Mouse (Mus musculus) ES-CJ7 (cell line): ENCODE data around the gene Tescl.

ENCODE experiments used
- DNase-seq: peaks from one replicate; pipeline ENCODE4 v3.0.0; 2011; ENCODE audit warnings: low read depth, low spot score

Gene Tescl

DNA sequence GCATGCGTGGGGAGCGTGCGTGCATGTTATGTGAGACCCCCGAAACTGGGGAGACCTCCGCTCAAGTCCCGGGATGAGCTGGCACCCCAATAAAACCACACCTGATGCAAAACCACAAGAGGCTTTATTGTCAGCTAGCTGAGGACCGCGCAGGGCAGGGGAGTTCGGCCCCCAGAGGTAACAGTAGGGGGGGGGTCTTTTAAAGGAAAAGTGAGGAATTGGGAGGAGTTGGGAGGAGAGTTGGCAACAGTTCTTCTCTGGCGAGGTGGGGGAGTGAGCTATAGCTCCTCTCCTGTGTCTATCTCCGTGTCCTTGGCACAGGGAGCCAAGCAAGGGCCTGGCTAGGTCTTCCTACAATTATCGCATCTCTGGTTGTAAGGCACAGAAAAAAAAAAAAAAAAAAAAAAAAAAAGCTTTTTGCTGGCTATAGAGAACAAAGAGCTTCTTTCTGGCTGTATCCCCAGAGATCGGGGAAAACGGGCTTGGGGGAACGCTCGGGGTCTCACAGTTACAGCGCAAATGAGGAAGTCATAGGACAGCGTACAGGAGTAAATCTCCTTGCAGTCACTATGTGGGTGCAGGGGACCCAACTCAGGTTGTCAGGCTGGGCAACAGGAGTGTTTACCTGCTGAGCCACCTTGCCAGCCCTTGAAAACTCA lies 33.8 kb downstream of the Tescl start:
- no peak for DNase-seq

DNA sequence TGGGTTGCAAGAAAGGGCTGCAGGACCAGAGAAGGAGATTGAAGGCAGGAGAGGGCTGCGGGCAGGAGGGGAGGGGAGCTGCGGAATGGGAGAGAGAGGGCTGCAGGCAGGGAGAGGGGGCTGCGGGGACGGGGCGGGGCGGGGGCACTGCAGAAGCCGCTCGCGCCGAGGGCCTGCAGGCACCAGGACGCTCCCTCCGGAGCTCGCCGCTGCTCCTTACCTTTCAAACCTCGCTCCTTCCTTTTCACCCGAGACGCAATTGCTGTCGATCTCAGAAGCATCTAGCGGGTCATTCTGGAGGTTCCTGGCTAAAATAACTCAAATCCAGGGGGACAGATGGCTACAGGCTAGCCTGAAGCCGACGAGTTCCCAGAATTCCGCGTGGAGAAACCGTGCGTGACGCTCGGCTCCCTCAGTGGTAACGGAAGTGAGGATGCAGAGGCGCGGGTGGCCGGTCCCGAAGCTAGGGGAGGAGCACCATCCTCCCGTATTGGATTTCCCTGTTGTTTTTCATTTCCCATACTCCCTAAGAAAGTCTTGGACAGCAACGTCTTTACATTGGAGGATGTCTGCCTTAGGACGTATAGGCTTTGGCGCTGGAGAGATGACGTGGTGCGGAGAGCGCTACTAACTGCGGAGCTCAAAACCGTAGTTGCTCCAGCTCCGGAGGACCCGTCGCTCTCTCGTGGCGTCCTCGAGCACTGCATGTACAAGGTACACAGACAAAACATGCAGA lies 34.6 kb downstream of the Tescl start:
- peak; percentile 96 for DNase-seq

DNA sequence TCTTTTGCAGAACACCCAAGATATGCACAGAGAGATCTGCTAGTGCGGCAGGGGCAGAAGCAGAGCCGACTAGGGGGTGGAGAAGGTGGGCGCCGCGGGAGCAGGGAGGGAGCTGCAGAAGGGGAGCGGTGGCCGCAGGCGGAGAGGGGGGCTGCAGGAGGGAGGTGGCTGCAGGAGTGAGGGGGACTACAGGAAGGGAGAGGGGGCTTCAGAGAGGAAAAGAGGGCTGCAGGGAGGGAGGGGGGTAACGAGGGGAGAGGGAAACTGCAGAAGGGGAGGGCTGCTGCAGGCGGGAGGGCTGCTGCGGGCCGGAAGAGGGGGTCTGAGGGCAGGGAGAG lies 35.1 kb downstream of the Tescl start:
- no peak for DNase-seq

DNA sequence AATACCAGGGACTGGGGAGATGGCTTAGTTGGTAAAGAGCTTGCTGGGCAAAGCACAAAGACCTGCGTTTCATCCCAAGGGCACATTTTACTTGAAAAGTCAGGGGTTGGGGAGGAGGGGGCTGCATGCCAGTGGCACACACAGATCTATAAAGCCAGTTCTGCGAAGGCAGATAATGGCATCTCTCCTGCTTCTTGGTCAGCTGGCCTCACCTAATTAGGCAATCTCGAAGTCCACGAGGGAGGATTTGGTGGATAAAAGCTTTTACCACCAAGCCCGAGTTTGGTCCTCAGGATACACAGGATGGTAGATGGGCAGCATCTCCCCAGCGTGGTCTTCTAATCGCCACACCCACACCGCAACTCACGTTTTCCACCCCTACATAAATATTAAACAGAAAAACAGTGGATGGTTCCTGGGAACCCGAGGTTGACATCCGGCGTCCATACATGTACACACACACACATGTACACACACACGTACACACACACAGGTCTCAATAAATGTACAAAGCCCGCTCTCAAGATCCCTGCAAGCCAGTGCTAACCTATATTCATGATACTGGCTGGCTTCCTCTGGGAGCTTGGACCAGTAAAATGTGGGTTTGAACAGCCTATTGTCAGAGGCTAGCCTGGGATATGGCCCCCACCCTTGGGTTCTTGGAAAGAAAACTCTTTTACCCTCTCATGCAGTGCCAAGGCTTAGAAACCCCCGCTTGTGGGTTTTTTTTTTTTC lies 36.2 kb downstream of the Tescl start:
- DNase-seq = no peak

DNA sequence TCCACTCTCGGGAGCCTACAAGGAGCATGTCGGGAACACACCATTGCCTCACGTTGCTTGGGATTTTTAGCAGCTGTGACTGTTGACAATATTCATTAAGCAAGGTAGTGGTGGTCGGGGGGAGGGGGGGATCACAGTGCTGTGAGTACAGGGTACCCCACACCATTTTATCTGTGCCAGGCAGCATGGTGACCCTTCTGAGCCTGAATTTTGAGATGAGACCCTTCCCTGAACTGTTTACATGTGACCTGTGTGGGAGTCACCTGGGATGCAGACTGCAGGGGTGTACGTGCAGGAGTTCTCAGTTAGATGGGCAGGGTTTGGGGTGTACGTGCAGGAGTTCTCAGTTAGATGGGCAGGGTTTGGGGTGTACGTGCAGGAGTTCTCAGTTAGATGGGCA lies 37.4 kb downstream of the Tescl start:
- DNase-seq = no peak

DNA sequence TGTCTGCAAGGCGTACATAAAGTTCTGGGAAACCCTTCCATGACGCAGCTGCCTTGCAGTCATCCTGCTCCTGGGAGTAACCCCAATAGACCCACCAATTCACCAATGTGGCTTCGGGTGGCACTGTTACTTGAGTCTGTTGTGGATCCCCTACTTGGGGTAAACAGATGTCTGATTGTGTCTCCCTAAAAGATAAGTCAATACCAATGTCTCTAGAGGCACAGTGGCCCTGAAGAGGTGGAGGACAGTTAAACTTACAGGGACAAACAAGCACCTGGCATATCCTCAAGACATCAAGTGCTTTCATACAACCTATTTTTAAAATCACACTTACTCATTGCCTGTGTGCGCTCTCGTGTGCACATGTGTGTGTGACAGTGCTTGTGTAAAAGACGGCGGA lies 38.4 kb downstream of the Tescl start:
- no peak for DNase-seq

DNA sequence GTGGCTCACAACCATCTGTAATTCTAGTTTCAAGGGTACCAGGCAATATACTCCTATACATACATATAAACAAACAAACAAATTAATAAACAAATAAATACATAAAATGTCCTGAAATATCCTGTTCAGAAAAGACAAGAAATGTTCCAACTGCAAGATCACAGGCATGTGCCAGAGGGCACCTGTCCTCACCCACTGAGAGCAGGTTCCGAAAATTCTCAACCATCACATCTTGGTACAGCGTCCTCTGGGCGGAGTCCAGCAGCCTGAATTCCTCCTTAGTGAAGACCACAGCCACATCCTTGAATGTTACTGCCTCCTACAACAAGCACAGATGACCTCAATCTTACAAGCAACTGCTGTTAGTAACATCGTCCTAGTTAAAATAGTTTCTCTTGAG lies 39.0 kb downstream of the Tescl start:
- no peak for DNase-seq

DNA sequence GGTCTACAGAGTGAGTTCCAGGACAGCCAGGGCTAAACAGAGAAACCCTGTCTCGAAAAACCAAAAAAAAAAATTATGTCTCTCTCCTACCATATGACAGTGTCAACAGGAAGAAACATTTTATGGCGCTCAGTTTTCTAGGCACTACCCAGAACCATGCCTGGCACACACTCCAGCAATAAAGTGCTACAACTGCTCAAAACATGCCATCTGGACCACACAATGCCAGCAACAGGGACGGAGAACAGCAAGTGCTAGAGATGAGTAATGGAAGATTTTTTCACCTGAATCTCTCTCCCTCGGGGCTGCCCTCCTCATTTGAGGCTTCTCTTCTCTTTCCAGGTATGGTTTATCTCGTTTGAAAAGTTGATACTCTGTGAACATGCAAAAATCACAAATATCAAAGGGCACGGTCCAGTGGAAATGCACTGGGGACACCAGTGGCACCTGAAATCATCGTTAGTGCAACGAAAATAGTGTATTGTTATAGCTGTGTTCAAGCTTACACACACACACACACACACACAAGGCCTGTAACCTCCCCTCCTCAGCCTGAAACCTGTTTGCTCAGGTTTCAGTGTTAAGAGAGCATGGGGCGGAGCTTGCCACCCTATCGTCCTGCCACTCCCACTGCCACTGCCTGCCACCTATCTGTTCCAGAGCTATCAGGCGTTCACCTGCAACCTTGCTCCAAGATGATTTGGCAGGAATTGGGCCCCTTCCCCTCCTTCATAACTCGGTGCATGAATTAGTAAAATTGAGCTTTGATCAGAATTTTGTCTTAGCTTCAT lies 40.5 kb downstream of the Tescl start:
- no peak for DNase-seq

DNA sequence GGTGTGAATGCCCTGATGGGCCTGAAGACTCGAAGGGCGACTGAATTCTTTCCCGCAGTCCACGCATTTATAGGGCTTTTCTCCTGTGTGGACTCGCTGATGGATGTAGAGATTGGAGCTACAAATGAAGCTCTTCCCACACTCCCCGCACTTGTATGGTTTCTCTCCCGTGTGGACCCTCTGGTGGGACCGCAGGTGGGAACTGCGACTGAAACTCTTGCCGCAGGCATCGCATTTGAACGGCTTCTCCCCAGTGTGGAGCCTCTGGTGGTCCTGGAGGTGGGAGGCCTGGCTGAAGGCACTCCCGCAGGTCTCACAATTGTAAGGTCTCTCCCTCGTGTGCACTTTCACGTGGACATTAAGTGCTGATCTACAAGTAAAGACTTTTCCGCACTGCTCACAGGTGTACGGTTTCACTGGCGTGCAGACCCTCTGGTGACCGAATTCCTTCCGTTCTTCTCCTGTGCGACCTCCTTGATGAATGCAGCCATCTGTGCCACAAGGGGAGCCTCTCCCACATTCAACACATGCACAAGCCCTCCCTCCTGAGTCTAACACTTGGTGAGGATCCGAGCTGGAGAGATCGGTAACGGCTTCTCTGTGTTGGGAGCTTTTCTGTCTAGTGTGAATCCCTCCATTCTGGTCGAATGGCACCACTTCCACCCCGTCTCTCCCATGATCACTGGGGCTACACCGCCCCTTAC lies 42.2 kb downstream of the Tescl start:
- no peak for DNase-seq

DNA sequence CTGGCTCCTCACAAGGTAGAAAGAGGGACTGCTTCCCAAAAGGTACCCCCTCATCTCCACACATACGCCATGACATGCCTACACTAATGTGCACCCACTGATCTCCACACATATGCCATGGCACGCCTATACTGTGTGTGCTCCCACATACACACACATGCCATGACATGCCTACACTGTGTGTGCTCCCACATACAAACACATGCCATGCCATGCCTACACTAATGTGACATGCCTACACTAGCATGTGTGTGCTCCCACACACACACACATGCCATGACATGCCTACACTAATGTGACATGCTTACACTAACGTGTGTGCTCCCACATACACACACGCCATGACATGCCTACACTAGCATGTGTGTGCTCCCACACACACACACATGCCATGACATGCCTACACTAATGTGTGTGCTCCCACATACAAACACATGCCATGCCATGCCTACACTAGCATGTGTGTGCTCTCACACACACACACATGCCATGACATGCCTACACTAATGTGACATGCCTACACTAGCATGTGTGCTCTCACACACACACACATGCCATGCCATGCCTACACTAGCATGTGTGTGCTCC lies 43.5 kb downstream of the Tescl start:
- DNase-seq = no peak

DNA sequence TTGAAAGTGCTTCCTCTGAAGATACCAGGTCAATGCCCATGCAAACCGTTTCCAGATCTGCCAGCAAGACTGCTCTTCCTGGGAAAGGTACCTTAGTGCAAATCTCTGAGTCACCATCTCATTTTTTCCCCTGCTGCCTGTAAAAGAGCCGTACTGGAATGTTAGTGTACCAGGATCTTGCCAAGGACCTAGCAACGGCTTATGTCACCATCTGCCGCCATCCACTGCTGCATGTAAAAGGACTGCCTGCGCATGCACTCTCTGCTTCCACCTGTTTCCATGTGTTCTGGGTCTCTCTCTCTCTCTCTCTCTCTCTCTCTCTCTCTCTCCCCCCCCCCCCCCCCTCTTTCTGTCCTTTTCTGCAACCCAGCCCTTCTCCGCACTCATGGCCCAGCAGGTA lies 45.2 kb downstream of the Tescl start:
- DNase-seq = no peak

DNA sequence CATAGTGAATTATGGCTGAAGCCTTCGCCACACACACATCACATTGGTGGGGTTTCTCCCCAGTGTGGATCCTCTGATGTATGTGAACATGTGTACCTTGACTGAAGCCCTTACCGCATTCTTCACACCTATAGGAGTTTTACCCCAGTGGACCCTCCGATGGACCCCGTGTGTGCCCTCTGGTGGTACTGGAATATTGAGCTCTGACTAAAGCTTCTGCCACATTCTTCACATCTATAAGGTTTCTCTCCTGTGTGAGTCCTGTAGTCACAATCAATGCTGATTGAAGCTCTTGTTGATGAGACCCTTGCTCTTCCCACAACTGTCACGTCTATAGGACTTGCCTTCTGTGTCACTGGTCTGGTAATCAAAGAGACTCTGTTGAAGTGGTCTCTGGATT lies 46.1 kb downstream of the Tescl start:
- DNase-seq = peak; percentile 58

DNA sequence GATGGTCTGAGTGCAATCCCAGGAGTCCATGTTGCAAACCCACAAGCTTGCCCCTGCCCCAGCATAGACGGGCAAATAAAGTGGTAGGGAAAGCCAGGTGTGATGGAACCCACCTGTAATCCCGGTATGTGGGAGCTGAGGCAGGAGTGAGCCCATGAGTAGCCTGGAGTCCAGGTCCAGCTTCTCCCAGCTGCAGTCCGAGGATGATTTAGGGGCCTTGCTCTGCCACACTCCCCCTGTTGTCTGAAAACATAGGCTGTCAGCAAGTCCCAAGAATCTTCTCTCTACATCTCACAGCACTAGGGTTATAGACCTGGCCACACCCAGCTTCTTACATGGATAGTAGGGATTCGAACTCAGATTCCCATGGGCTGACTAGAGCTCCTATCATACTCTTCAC lies 46.8 kb downstream of the Tescl start:
- DNase-seq = no peak

DNA sequence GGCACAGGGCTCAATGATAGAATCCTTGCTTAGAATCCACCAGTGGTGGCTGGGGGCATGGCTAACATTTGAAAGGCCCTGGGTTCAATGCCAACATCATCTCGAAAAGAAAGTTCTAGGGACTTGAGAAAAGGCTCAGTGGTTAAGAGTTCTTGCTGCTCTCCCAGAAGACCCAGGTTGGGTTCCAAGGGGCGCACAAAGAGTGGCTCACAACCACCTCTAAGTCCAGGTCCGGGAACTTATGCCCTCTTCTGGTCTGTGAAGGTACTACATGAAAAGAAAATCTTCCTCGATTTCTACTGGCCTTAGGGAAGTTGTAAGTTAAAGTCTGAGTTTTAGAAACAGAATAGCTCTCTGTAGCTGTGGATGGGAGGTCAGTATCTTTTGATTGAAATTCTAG lies 47.6 kb downstream of the Tescl start:
- no peak for DNase-seq
